Mouse (Mus musculus) kidney, embryonic 14.5 days (tissue): ENCODE results near the gene Tead1. TPM values are rescaled to one million over a fixed set of nuclear protein-coding genes. Genes with fewer than 3 reads are reported as not detected.

Experiments
- ATAC-seq: fragments of 200-750 bp; cut with Nextera tagmentation; 2 replicates; pipeline ENCODE4 v1.8.0; 2017; ENCODE audit warnings: moderate number of reproducible peaks, mild to moderate bottlenecking, moderate TSS enrichment, moderate library complexity; ENCODE audit not compliant: low FRiP score, low TSS enrichment
- H3K27ac ChIP-seq: fragments of 300-500 bp; sonication (generic); 2 replicates; pipeline ENCODE4 v1.5.1; 2014; ENCODE audit warnings: low read depth, mild to moderate bottlenecking, low read length, moderate library complexity, mixed read lengths
- H3K27me3 ChIP-seq: fragments of 300-500 bp; sonication (generic); 2 replicates; pipeline ENCODE4 v1.6.1; 2014; ENCODE audit warnings: mild to moderate bottlenecking, low read length; ENCODE audit not compliant: control insufficient read depth, insufficient read depth
- H3K36me3 ChIP-seq: fragments of 300-500 bp; sonication (generic); 2 replicates; pipeline ENCODE4 v1.6.1; 2014; ENCODE audit warnings: low read length, mixed read lengths; ENCODE audit not compliant: control insufficient read depth, insufficient read depth
- H3K4me1 ChIP-seq: fragments of 300-500 bp; sonication (generic); 2 replicates; pipeline ENCODE4 v1.6.1; 2014; ENCODE audit warnings: low read length, mixed read lengths; ENCODE audit not compliant: control insufficient read depth, insufficient read depth
- H3K4me2 ChIP-seq: fragments of 300-500 bp; sonication (generic); replicated peaks from 2 replicates; pipeline ENCODE4 v1.6.1; 2014; ENCODE audit warnings: low read depth, mild to moderate bottlenecking, low read length
- H3K4me3 ChIP-seq: fragments of 300-500 bp; sonication (generic); 2 replicates; pipeline ENCODE4 v1.5.1; 2014; ENCODE audit warnings: mild to moderate bottlenecking, low read length
- H3K9ac ChIP-seq: fragments of 300-500 bp; sonication (generic); 2 replicates; pipeline ENCODE4 v1.6.1; 2014; ENCODE audit warnings: low read depth, mild to moderate bottlenecking, low read length, moderate library complexity
- H3K9me3 ChIP-seq: fragments of 300-500 bp; sonication (generic); 2 replicates; pipeline ENCODE4 v1.6.1; 2016; ENCODE audit warnings: low read length; ENCODE audit not compliant: control insufficient read depth
- WGBS: fragments of 180-500 bp; shearing (Covaris S2); extraction: QIAGEN DNeasy Blood & Tissue Kit; methylation state at CpG from one replicate; pipeline ENCODE4 v1.1.7; 2014; 5-methylcytosine and 5-hydroxymethylcytosine counted together
- polyA plus RNA-seq: library from polyadenylated mRNA; unstranded; fragments of >200 nt; fragmentation: Nextera tagmentation; extraction: Ambion mirVana; gene quantifications from 2 replicates; pipeline ENCODE4 v1.2.1, GENCODE M21; 2014

Gene Tead1
- polyA plus RNA-seq, 1 experiment from 2014 or later = 30.1 TPM

DNA sequence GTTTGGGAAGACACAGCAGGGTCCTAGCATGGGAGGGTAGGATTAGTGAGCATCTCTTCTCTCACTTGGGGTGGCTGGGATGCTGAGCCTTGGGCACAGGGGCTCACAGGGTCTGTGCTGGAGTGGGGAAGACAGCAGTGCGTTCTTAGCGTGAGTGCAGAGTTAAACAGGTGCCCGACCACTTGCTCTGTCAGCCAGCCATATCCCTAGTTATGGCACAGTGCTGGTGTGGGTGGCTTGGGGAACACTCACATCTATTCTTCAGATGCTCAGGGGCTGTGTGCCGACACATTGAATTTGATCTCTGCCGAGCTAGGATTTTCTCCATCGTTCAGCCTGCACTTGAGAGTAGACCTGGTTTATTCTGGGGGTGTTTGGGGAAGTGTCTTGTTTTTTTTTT lies 92.3 kb downstream of the Tead1 start:
- H3K9ac ChIP-seq = no peak overlapping the region
- no peaks in the 10 kb centered on the region for H3K9me3 ChIP-seq
- peaks cover 45% of the 10 kb centered on the region for H3K4me1 ChIP-seq
- no peaks in the 10 kb centered on the region for H3K27me3 ChIP-seq
- H3K27ac ChIP-seq = 0 out of 2 replicates have a peak overlapping the region, but pooled peaks have one; percentile 26
- no peaks in the 10 kb centered on the region for H3K36me3 ChIP-seq
- no peak for ATAC-seq
- H3K4me2 ChIP-seq = no peak overlapping the region
- 61% methylated on average over 6 of the region's 6 CpGs for WGBS
- no peak overlapping the region for H3K4me3 ChIP-seq

DNA sequence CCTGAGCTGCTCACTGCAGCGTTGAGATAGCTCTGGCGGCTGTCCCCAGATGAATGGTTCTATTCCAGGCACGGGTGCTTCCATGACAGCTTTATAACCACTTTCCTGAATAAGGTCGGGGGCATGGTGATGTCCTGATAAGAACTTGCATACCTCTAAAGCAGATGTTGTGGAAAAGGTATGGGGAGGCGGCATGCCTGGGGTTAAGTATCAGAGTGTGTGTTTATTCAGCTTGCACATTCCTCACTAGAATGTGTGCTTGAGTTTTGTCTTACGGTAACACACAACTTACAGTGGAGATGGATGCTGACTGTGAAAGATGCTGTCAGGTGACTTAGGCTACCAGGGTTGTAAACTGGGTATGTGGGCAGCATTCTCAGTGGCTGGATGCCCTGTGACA lies 93.7 kb downstream of the Tead1 start:
- ATAC-seq = peak; percentile 58; the same call in 1 of the 2 replicates
- H3K27me3 ChIP-seq = no peaks in the 10 kb centered on the region
- H3K4me2 ChIP-seq = no peak overlapping the region
- 5% methylated on average over 6 of the region's 6 CpGs for WGBS
- H3K27ac ChIP-seq = 0 out of 2 replicates have a peak overlapping the region, but pooled peaks have one; percentile 0
- no peaks in the 10 kb centered on the region for H3K9me3 ChIP-seq
- H3K4me3 ChIP-seq = no peak overlapping the region
- peaks cover 46% of the 10 kb centered on the region for H3K4me1 ChIP-seq
- H3K9ac ChIP-seq = 0 out of 2 replicates have a peak overlapping the region, but pooled peaks have one; percentile 18
- H3K36me3 ChIP-seq = no peaks in the 10 kb centered on the region

DNA sequence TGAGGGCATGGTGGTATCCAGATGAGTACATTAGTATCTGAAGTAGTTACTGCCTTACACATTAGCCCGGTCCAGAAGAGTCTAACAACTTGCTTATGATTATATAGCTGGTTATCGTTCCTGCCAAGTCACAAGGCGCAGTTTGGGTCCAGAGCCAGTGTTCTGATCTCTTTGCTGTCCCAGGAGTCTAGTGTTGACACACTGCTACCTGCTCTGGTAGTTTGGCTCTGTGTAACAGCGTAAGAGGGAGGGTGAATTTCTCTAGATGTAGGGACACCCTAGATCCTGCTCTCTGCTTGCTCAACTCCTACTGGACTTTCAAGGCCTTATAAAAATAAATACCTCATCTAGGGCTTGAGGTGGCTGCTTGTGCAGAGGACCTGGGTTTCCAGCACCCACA lies 94.5 kb downstream of the Tead1 start:
- Histone ChIP-seq H3K4me2 (no peak overlapping the region), H3K4me3 (no peak overlapping the region), H3K9me3 (no peaks in the 10 kb centered on the region), H3K4me1 (peaks cover 46% of the 10 kb centered on the region), H3K9ac (0 out of 2 replicates have a peak overlapping the region, but pooled peaks have one; percentile 18), H3K27ac (0 out of 2 replicates have a peak overlapping the region, but pooled peaks have one; percentile 0), H3K27me3 (no peaks in the 10 kb centered on the region), H3K36me3 (no peaks in the 10 kb centered on the region)
- 88% methylated on average over 4 of the region's 4 CpGs for WGBS
- no peak for ATAC-seq

DNA sequence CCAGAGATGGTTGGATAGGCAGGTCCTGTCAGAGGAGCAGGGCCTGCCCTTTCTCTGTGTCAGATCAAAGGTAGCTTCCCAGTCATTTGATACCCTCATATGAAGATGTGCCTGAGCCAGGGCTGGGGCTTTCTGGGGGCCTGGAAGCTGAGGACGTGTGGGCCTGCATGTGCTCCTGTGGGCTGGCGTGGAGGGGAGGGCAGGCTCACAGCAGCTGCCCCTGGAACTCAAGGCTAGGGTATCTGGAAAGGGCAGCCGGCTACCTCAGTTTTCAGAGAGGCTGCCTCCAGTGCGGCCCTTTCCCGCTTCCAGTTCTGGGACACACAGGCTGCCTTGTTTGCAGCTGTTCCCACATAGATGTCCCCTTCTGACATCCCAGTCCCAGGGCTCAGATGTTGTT lies 96.7 kb downstream of the Tead1 start:
- H3K27me3 ChIP-seq = no peaks in the 10 kb centered on the region
- no peak overlapping the region for H3K27ac ChIP-seq
- H3K4me3 ChIP-seq = no peak overlapping the region
- no peak overlapping the region for H3K4me2 ChIP-seq
- H3K9ac ChIP-seq = no peak overlapping the region
- 31% methylated on average over 5 of the region's 5 CpGs for WGBS
- H3K4me1 ChIP-seq = peaks cover 56% of the 10 kb centered on the region
- no peaks in the 10 kb centered on the region for H3K36me3 ChIP-seq
- no peak for ATAC-seq
- no peaks in the 10 kb centered on the region for H3K9me3 ChIP-seq

DNA sequence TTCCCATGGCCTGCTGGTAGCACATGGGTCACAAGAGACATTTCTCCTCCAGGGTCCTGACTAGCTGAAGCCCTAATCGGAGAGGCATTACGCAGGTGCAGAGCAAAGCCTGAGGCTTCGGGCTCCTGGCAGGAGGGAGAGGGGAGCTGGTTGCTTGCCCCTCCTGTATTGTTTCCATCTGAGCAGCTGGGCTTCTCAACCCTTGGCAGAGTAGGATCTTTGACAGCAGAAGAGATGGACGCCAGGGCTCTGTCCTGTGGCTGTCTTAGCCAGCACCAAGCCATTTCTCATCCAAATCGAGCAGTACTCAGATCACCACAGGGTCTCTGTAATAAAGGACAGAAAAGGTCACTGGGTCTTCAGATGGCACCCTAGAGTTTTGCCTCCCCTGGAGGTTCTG lies 97.6 kb downstream of the Tead1 start:
- Histone ChIP-seq H3K4me3 (no peak overlapping the region), H3K9me3 (no peaks in the 10 kb centered on the region), H3K27ac (no peak overlapping the region), H3K4me2 (no peak overlapping the region), H3K27me3 (no peaks in the 10 kb centered on the region), H3K4me1 (peaks cover 49% of the 10 kb centered on the region), H3K36me3 (no peaks in the 10 kb centered on the region), H3K9ac (no peak overlapping the region)
- ATAC-seq = no peak
- WGBS = 72% methylated on average over 5 of the region's 5 CpGs

DNA sequence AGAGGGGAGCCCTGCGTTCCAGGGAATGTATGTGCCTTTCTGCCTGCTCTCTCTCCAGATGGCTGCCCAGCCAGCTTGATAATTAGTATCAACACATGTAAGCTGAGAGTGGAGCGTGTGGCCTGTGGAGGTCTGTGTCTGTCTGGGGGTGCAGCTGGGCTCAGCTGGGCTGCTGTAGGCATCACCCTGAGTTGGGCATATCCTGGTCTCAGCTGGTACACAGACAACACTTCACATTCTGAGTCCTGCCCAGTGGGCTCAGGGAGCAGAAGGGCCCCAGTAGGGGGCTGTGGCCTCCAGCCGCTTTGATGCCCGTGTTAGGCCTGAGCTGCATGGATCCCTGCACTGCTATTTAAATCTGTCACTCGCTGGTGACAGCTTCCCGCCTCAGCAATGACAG lies 100.5 kb downstream of the Tead1 start:
- Histone ChIP-seq H3K27me3 (no peaks in the 10 kb centered on the region), H3K27ac (peak overlapping the region; percentile 20), H3K4me2 (no peak overlapping the region), H3K9me3 (peaks cover 3% of the 10 kb centered on the region; the same call in 1 of the 2 replicates), H3K36me3 (no peaks in the 10 kb centered on the region), H3K4me3 (no peak overlapping the region), H3K4me1 (peaks cover 29% of the 10 kb centered on the region), H3K9ac (no peak overlapping the region; the same call in 1 of the 2 replicates)
- WGBS = 24% methylated on average over 6 of the region's 6 CpGs
- peak; percentile 40 for ATAC-seq

DNA sequence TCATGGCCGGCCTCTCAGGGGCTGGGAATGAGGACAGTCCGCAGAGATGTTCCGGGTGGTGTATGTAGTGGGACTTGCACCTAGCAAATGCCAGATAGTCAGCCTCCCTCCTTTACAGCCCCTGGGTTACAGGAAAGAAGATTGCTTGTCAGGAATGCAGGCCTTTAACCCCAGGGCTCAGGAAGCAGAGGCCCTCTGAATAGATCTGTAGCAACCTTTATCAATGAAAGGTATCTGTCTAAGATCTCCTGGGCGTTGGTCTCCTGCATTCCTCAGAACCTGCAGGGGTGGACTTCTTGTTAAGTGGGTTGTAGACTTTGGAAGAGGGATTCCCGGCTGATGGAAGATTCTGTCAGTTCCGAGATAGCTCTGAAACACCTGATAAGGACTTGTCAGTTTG lies 101.8 kb downstream of the Tead1 start:
- H3K36me3 ChIP-seq = no peaks in the 10 kb centered on the region
- peaks cover 3% of the 10 kb centered on the region; the same call in 1 of the 2 replicates for H3K9me3 ChIP-seq
- H3K4me3 ChIP-seq = no peak overlapping the region
- WGBS = 82% methylated on average over 6 of the region's 6 CpGs
- no peak overlapping the region for H3K27ac ChIP-seq
- no peak for ATAC-seq
- H3K27me3 ChIP-seq = no peaks in the 10 kb centered on the region
- H3K9ac ChIP-seq = no peak overlapping the region
- H3K4me1 ChIP-seq = peaks cover 26% of the 10 kb centered on the region
- no peak overlapping the region for H3K4me2 ChIP-seq

DNA sequence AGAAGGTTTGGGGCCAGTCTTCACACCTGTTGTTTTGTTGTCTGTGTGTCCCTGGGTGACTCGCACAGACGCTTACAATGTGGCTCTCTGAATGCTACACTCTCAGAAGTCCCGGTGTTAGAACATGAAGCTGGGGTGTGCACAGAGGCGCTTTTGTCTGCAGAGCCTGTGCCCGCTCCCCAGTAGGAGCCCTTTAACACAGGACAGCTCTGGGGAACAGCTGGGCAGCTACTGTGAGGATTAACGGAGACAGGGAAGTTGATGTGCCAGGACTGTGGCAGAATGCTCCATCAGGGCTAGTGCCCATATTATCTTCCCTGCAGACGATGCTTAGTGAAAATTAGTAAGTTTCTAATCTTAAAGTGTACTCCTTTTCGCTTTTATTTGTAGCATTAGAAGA lies 102.9 kb downstream of the Tead1 start:
- WGBS = 83% methylated on average over 8 of the region's 8 CpGs
- no peaks in the 10 kb centered on the region for H3K36me3 ChIP-seq
- H3K27ac ChIP-seq = no peak overlapping the region
- H3K9ac ChIP-seq = no peak overlapping the region
- peaks cover 29% of the 10 kb centered on the region for H3K4me1 ChIP-seq
- H3K27me3 ChIP-seq = no peaks in the 10 kb centered on the region
- no peak for ATAC-seq
- peaks cover 3% of the 10 kb centered on the region; the same call in 1 of the 2 replicates for H3K9me3 ChIP-seq
- H3K4me2 ChIP-seq = no peak overlapping the region
- no peak overlapping the region for H3K4me3 ChIP-seq

DNA sequence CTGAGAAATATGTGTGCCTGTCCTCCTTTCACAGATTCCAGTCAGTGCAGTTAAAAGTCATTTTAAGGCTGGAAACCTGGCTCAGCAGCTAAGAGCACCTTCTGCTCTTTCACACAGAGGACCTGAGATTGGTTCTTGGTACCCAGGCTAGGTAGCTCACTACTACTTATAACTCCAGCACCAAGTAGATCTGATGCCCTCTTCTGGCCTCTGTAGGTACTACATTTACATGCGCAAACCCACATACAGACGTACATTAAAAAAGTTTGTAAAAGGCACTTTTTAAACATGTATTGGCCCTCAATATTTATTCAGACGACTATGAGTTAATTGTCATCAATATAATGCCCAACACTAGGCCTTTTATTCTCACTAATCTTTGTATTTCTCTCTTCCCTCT lies 105.2 kb downstream of the Tead1 start:
- H3K9ac ChIP-seq = no peak overlapping the region
- no peaks in the 10 kb centered on the region for H3K27me3 ChIP-seq
- no peak overlapping the region for H3K4me3 ChIP-seq
- H3K27ac ChIP-seq = no peak overlapping the region
- peaks cover 3% of the 10 kb centered on the region; the same call in 1 of the 2 replicates for H3K9me3 ChIP-seq
- H3K4me1 ChIP-seq = peaks cover 51% of the 10 kb centered on the region
- no peak for ATAC-seq
- WGBS = 88% methylated on average over 3 of the region's 3 CpGs
- no peak overlapping the region for H3K4me2 ChIP-seq
- no peaks in the 10 kb centered on the region for H3K36me3 ChIP-seq
